Mouse (Mus musculus) liver, embryonic 16.5 days (tissue): ENCODE data around the gene Slc7a11. TPM values are rescaled to one million over a fixed set of nuclear protein-coding genes. Genes with fewer than 3 reads are reported as not detected.

Experiments
- ATAC-seq: fragments of 200-750 bp; cut with Nextera tagmentation; 2 replicates; pipeline ENCODE4 v1.8.0; 2017; ENCODE audit warnings: low read depth, mild to moderate bottlenecking, moderate number of reproducible peaks, moderate library complexity
- H3K27ac ChIP-seq: fragments of 300-500 bp; sonication (generic); 2 replicates; pipeline ENCODE4 v1.5.1; 2014; ENCODE audit warnings: mild to moderate bottlenecking, low read length
- H3K27me3 ChIP-seq: fragments of 300-500 bp; sonication (generic); 2 replicates; pipeline ENCODE4 v1.6.1; 2014; ENCODE audit warnings: low read depth, low read length, mixed read lengths; ENCODE audit not compliant: control insufficient read depth, insufficient read depth
- H3K36me3 ChIP-seq: fragments of 300-500 bp; sonication (generic); 2 replicates; pipeline ENCODE4 v1.6.1; 2014; ENCODE audit warnings: mild to moderate bottlenecking; ENCODE audit not compliant: control insufficient read depth, insufficient read depth
- H3K4me1 ChIP-seq: fragments of 300-500 bp; sonication (generic); 2 replicates; pipeline ENCODE4 v1.6.1; 2014; ENCODE audit warnings: low read depth, low read length, mixed read lengths; ENCODE audit not compliant: control insufficient read depth
- H3K4me2 ChIP-seq: fragments of 300-500 bp; sonication (generic); 2 replicates; pipeline ENCODE4 v1.6.1; 2014; ENCODE audit warnings: low read depth, low read length, mixed read lengths
- H3K4me3 ChIP-seq: fragments of 300-500 bp; sonication (generic); 2 replicates; pipeline ENCODE4 v1.5.1; 2014; ENCODE audit warnings: low read depth, mild to moderate bottlenecking, low read length
- H3K9ac ChIP-seq: fragments of 300-500 bp; sonication (generic); 2 replicates; pipeline ENCODE4 v1.6.1; 2014; ENCODE audit warnings: low read depth, low read length
- H3K9me3 ChIP-seq: fragments of 300-500 bp; sonication (generic); replicated peaks from 2 replicates; pipeline ENCODE4 v1.6.1; 2016; ENCODE audit warnings: low read length; ENCODE audit not compliant: control insufficient read depth
- WGBS: fragments of 180-500 bp; shearing (Covaris S2); extraction: QIAGEN DNeasy Blood & Tissue Kit; methylation state at CpG from one replicate; pipeline ENCODE4 v1.1.7; 2014; ENCODE audit not compliant: insufficient replicate concordance; 5-methylcytosine and 5-hydroxymethylcytosine counted together
- polyA plus RNA-seq: library from polyadenylated mRNA; unstranded; fragments of >200 nt; fragmentation: Nextera tagmentation; extraction: Ambion mirVana; gene quantifications from 2 replicates; pipeline ENCODE4 v1.2.1, GENCODE M21; 2015

The Slc7a11 gene
- polyA plus RNA-seq, 1 experiment from 2014 or later = 0.26 TPM

GRCm38 (mm10) chr3:50185879-50186278, 257.5 kb downstream of the Slc7a11 start:
- no peak overlapping the region for H3K4me3 ChIP-seq
- H3K27ac ChIP-seq = no peak overlapping the region
- H3K36me3 ChIP-seq = no peaks in the 10 kb centered on the region
- 54% methylated on average over 2 of the region's 2 CpGs for WGBS
- no peaks in the 10 kb centered on the region for H3K27me3 ChIP-seq
- H3K4me2 ChIP-seq = no peak overlapping the region
- no peaks in the 10 kb centered on the region for H3K4me1 ChIP-seq
- ATAC-seq = no peak
- no peak overlapping the region for H3K9ac ChIP-seq
- H3K9me3 ChIP-seq = no peaks in the 10 kb centered on the region

- Histone ChIP-seq H3K27ac (no peak overlapping the region), H3K27me3 (no peaks in the 10 kb centered on the region), H3K4me2 (no peak overlapping the region), H3K4me3 (no peak overlapping the region), H3K4me1 (no peaks in the 10 kb centered on the region), H3K9me3 (no peaks in the 10 kb centered on the region), H3K9ac (no peak overlapping the region), H3K36me3 (no peaks in the 10 kb centered on the region)
- no peak for ATAC-seq
- WGBS = 60% methylated on average over 2 of the region's 2 CpGs
These were observed 282.7 kb downstream of the Slc7a11 start for GRCm38 (mm10) chr3:50160756-50161155.

- Histone ChIP-seq H3K4me1 (no peaks in the 10 kb centered on the region), H3K27me3 (no peaks in the 10 kb centered on the region), H3K9me3 (no peaks in the 10 kb centered on the region), H3K4me2 (no peak overlapping the region), H3K9ac (no peak overlapping the region), H3K36me3 (no peaks in the 10 kb centered on the region), H3K4me3 (no peak overlapping the region), H3K27ac (no peak overlapping the region)
- no peak for ATAC-seq
These were observed 299.3 kb downstream of the Slc7a11 start for GRCm38 (mm10) chr3:50144144-50144543.

- 50% methylated on average over 3 of the region's 3 CpGs for WGBS
- Histone ChIP-seq H3K4me3 (no peak overlapping the region), H3K4me2 (no peak overlapping the region), H3K9ac (no peak overlapping the region), H3K9me3 (no peaks in the 10 kb centered on the region), H3K27me3 (no peaks in the 10 kb centered on the region), H3K4me1 (no peaks in the 10 kb centered on the region), H3K36me3 (no peaks in the 10 kb centered on the region), H3K27ac (no peak overlapping the region)
- no peak for ATAC-seq
These were observed 305.1 kb downstream of the Slc7a11 start for GRCm38 (mm10) chr3:50138319-50138718.

GRCm38 (mm10) chr3:50132204-50132603, 311.2 kb downstream of the Slc7a11 start:
- Histone ChIP-seq H3K27me3 (no peaks in the 10 kb centered on the region), H3K9me3 (no peaks in the 10 kb centered on the region), H3K4me2 (no peak overlapping the region), H3K27ac (no peak overlapping the region), H3K36me3 (no peaks in the 10 kb centered on the region), H3K4me3 (no peak overlapping the region), H3K4me1 (no peaks in the 10 kb centered on the region), H3K9ac (no peak overlapping the region)
- no peak for ATAC-seq
- WGBS = 68% methylated on average over 5 of the region's 5 CpGs

- ATAC-seq = no peak
These were observed 313.1 kb downstream of the Slc7a11 start for GRCm38 (mm10) chr3:50130319-50130718.

GRCm38 (mm10) chr3:50121001-50121400, 322.4 kb downstream of the Slc7a11 start:
- no peak for ATAC-seq
- Histone ChIP-seq H3K9ac (no peak overlapping the region), H3K9me3 (no peaks in the 10 kb centered on the region), H3K36me3 (no peaks in the 10 kb centered on the region), H3K27me3 (no peaks in the 10 kb centered on the region), H3K27ac (no peak overlapping the region), H3K4me3 (no peak overlapping the region), H3K4me2 (no peak overlapping the region), H3K4me1 (no peaks in the 10 kb centered on the region)
- WGBS = 39% methylated on average over 1 of the region's 1 CpGs

More at GRCm38 (mm10) chr3:50130319-50130718, 313.1 kb downstream of the Slc7a11 start:
- Histone ChIP-seq H3K27me3 (no peaks in the 10 kb centered on the region), H3K4me3 (no peak overlapping the region), H3K4me1 (no peaks in the 10 kb centered on the region), H3K9ac (no peak overlapping the region), H3K36me3 (no peaks in the 10 kb centered on the region), H3K4me2 (no peak overlapping the region), H3K27ac (no peak overlapping the region), H3K9me3 (no peaks in the 10 kb centered on the region)
- WGBS = 58% methylated on average over 2 of the region's 2 CpGs

GRCm38 (mm10) chr3:50116266-50116665, 327.1 kb downstream of the Slc7a11 start:
- no peak overlapping the region for H3K9ac ChIP-seq
- no peak for ATAC-seq
- no peak overlapping the region for H3K27ac ChIP-seq
- H3K4me2 ChIP-seq = no peak overlapping the region
- H3K4me3 ChIP-seq = no peak overlapping the region
- no peaks in the 10 kb centered on the region for H3K4me1 ChIP-seq
- 58% methylated on average over 1 of the region's 1 CpGs for WGBS
- no peaks in the 10 kb centered on the region for H3K9me3 ChIP-seq
- no peaks in the 10 kb centered on the region for H3K27me3 ChIP-seq
- no peaks in the 10 kb centered on the region for H3K36me3 ChIP-seq

- no peak overlapping the region for H3K27ac ChIP-seq
- no peak overlapping the region for H3K4me3 ChIP-seq
- no peaks in the 10 kb centered on the region for H3K36me3 ChIP-seq
- no peaks in the 10 kb centered on the region for H3K4me1 ChIP-seq
- no peak overlapping the region for H3K9ac ChIP-seq
- 73% methylated on average over 6 of the region's 6 CpGs for WGBS
- no peak for ATAC-seq
- H3K9me3 ChIP-seq = no peaks in the 10 kb centered on the region
- H3K27me3 ChIP-seq = no peaks in the 10 kb centered on the region
- H3K4me2 ChIP-seq = no peak overlapping the region
These were observed 337.9 kb downstream of the Slc7a11 start for GRCm38 (mm10) chr3:50105509-50105908.
